Mouse (Mus musculus) retina, embryonic 14.5 days (tissue): ENCODE data around the gene Tns2.

Experiments
- DNase-seq: peaks from one replicate; pipeline ENCODE4 v3.0.0-alpha.2; 2015; ENCODE audit warnings: low spot score

Gene Tns2

GRCm38 (mm10) chr15:102092222-102092621, 8.0 kb upstream of the Tns2 start:
- no peak for DNase-seq

GRCm38 (mm10) chr15:102094157-102094556, 6.1 kb upstream of the Tns2 start:
- DNase-seq, result no peak

- DNase-seq, result no peak
These were observed 5.2 kb upstream of the Tns2 start for GRCm38 (mm10) chr15:102094988-102095387.

- DNase-seq, result no peak
These were observed 2.9 kb upstream of the Tns2 start for GRCm38 (mm10) chr15:102097147-102097915.

- DNase-seq, result no peak
These were observed 2.1 kb upstream of the Tns2 start for GRCm38 (mm10) chr15:102097991-102098555.

GRCm38 (mm10) chr15:102099260-102099659, 953 bp upstream of the Tns2 start:
- DNase-seq, result no peak

GRCm38 (mm10) chr15:102099771-102100160, 447 bp upstream of the Tns2 start:
- DNase-seq, result no peak

- no peak for DNase-seq
These were observed 921 bp downstream of the Tns2 start for GRCm38 (mm10) chr15:102100996-102101671.

GRCm38 (mm10) chr15:102101672-102102541, 1.7 kb downstream of the Tns2 start:
- no peak for DNase-seq

- DNase-seq, result no peak
These were observed 2.4 kb downstream of the Tns2 start for GRCm38 (mm10) chr15:102102548-102103121.

- DNase-seq, result peak; percentile 80
These were observed 3.2 kb downstream of the Tns2 start for GRCm38 (mm10) chr15:102103371-102103946.

GRCm38 (mm10) chr15:102103947-102104555, 3.8 kb downstream of the Tns2 start:
- no peak for DNase-seq

GRCm38 (mm10) chr15:102105360-102105759, 5.1 kb downstream of the Tns2 start:
- DNase-seq, result no peak

- DNase-seq, result no peak
These were observed 5.8 kb downstream of the Tns2 start for GRCm38 (mm10) chr15:102105764-102106730.

GRCm38 (mm10) chr15:102106754-102107456, 6.7 kb downstream of the Tns2 start:
- peak; percentile 57 for DNase-seq

- peak; percentile 87 for DNase-seq
These were observed 7.7 kb downstream of the Tns2 start for GRCm38 (mm10) chr15:102107689-102108573.

- DNase-seq, result peak; percentile 91
These were observed 8.7 kb downstream of the Tns2 start for GRCm38 (mm10) chr15:102108651-102109525.
